19 mouse cellular contexts compared by ENCODE assay signal in genomic region chr3:153580136-153580535, GRCm38 (mm10).
DNase-seq lines count a peak whose midpoint lies in the region; ATAC-seq and TF ChIP-seq lines count a peak whose summit lies in the region.
"Had no signal": no experiment of that assay in that cellular context is flagged by ENCODE, and none has a peak within 500 bp of the region (broad histone marks: within the 10 kb centered on the region; RNA-seq: fewer than 3 reads in every experiment).

No protein-coding gene starts in this region.

- no peak for DNase-seq in frontal cortex, postnatal 25 days (ENCODE audit: low spot score in 2 of 2)
- DNase-seq in left cerebral cortex, adult 2 months (ENCODE audit: extremely low spot score in 1 of 2, low spot score in 2 of 2): no peak
- DNase-seq in left cerebral cortex, adult 18-20 months (ENCODE audit: low spot score in 2 of 2): no peak
- DNase-seq in liver: no peak
- DNase-seq: adrenal gland, postnatal 10 days; adrenal gland, postnatal 36 days; B cell, adult 2 months; cerebellum, adult 18-20 months; cerebellum, adult 9-10 months; cerebellum, postnatal 14 days; gastrocnemius, adult 2 months; gastrocnemius, postnatal 14 days; heart, adult 11 months had no signal

- H3K27ac ChIP-seq in left cerebral cortex, adult 2 months: peak overlapping the region; percentile 87
- peak overlapping the region; percentile 85 for H3K27ac ChIP-seq in cortical plate, adult 2 months (ENCODE audit: insufficient read depth, low read length)
- H3K27ac ChIP-seq in olfactory bulb, adult 2 months (ENCODE audit: insufficient read depth, low read depth, low read length): peak overlapping the region; percentile 88
- H3K27ac ChIP-seq: gastrocnemius, adult 2 months; hindbrain, embryonic 12.5 days; hindbrain, embryonic 15.5 days had no signal

- peak; percentile 6; the same call in 1 of the 2 replicates for ATAC-seq in frontal cortex, adult (ENCODE audit: low TSS enrichment)
- ATAC-seq: forebrain, embryonic 14.5 days had no signal

- TF ChIP-seq POLR2A in cortical plate, adult 2 months (IDR thresholded peaks at IDR 0.05; ENCODE audit: extremely low read depth, insufficient read depth, low read length): no peak
- TF ChIP-seq POLR2A in olfactory bulb, adult 2 months (IDR thresholded peaks at IDR 0.05; ENCODE audit: insufficient read depth, low read depth, low read length): no peak

- H3K4me1 ChIP-seq in cortical plate, adult 2 months (ENCODE audit: control insufficient read depth, insufficient read depth, low read length): peaks cover 21% of the 10 kb centered on the region
- peaks cover 13% of the 10 kb centered on the region for H3K4me1 ChIP-seq in olfactory bulb, adult 2 months (ENCODE audit: control insufficient read depth, insufficient read depth, low read length)
- H3K4me1 ChIP-seq: hindbrain, embryonic 12.5 days had no signal

- intact Hi-C loops in left cerebral cortex, adult 2 months (cut with DNase I): no loop called here

- no peak for TF ChIP-seq CTCF in left cerebral cortex, adult 2 months (IDR thresholded peaks at IDR 0.05)
- TF ChIP-seq CTCF in cortical plate, adult 2 months (IDR thresholded peaks at IDR 0.05; ENCODE audit: extremely low read depth, insufficient read depth, low read length): no peak
- no peak for TF ChIP-seq CTCF in olfactory bulb, adult 2 months (IDR thresholded peaks at IDR 0.05; ENCODE audit: insufficient read depth, low read depth, low read length)

- no peak overlapping the region for H3K4me3 ChIP-seq in left cerebral cortex, adult 2 months
- H3K4me3 ChIP-seq in cortical plate, adult 2 months (ENCODE audit: insufficient read depth, low read length): no peak overlapping the region
- H3K4me3 ChIP-seq in olfactory bulb, adult 2 months (ENCODE audit: insufficient read depth, low read depth, low read length): no peak overlapping the region
- H3K4me3 ChIP-seq: gastrocnemius, adult 2 months; hindbrain, embryonic 12.5 days; hindbrain, embryonic 15.5 days had no signal

- WGBS in olfactory bulb, adult 2 months: 51% methylated on average over 3 of the region's 3 CpGs
